Mouse (Mus musculus): Measurements from ENCODE around the gene Rps15. TPM values are rescaled to one million over a fixed set of nuclear protein-coding genes. Genes with fewer than 3 reads are reported as not detected.
A peak's percentile ranks its signal among the peaks of the same experiment; 100 is the strongest.

Gene Rps15
- total and polyA plus RNA-seq, 3 experiments = 748 to 1,041 (median 861) TPM

- TF ChIP-seq CTCF (IDR thresholded peaks at IDR 0.05) = no peak
- TF ChIP-seq EP300 (IDR thresholded peaks at IDR 0.05; ENCODE audit: insufficient read depth, low read depth, low read length) = no peak
- no peak for TF ChIP-seq POLR2A (IDR thresholded peaks at IDR 0.05; ENCODE audit: insufficient read depth, low read depth, low read length)
- WGBS = 60% methylated on average over 6 of the region's 6 CpGs
- Histone ChIP-seq H3K36me3 (ENCODE audit: control insufficient read depth, insufficient read depth, low read length) (no peaks in the 10 kb centered on the region; the same call in 1 of the 2 replicates), H3K27ac (peak overlapping the region; percentile 10), H3K4me1 (ENCODE audit: control insufficient read depth, insufficient read depth, low read length) (peaks cover 6% of the 10 kb centered on the region), H3K27me3 (ENCODE audit: control insufficient read depth, insufficient read depth, low read length) (no peaks in the 10 kb centered on the region), H3K4me3 (no peak overlapping the region), H3K9ac (ENCODE audit: low read depth, low read length) (0 out of 2 replicates have a peak overlapping the region, but pooled peaks have one; percentile 10), H3K79me2 (replicated peaks; ENCODE audit: control insufficient read depth, insufficient read depth, low read length) (peaks cover 9% of the 10 kb centered on the region)
- DNase-seq = no peak
- intact Hi-C loops (cut with DNase I) = no loop called here
These were observed 38.7 kb upstream of the Rps15 start for GRCm38 (mm10) chr10:80253551-80253950.

GRCm38 (mm10) chr10:80254331-80255297 is 37.6 kb upstream of the Rps15 start:
- H3K9ac ChIP-seq (ENCODE audit: low read depth, low read length) = no peak overlapping the region
- no peak overlapping the region for H3K4me3 ChIP-seq
- H3K27me3 ChIP-seq (ENCODE audit: control insufficient read depth, insufficient read depth, low read length) = no peaks in the 10 kb centered on the region
- no peak for TF ChIP-seq EP300 (IDR thresholded peaks at IDR 0.05; ENCODE audit: insufficient read depth, low read depth, low read length)
- no peak for TF ChIP-seq CTCF (IDR thresholded peaks at IDR 0.05)
- TF ChIP-seq POLR2A (IDR thresholded peaks at IDR 0.05; ENCODE audit: insufficient read depth, low read depth, low read length) = no peak
- no peaks in the 10 kb centered on the region; the same call in 1 of the 2 replicates for H3K36me3 ChIP-seq (ENCODE audit: control insufficient read depth, insufficient read depth, low read length)
- peaks cover 9% of the 10 kb centered on the region for H3K4me1 ChIP-seq (ENCODE audit: control insufficient read depth, insufficient read depth, low read length)
- no peak for DNase-seq
- intact Hi-C loops (cut with DNase I) = no loop called here
- 89% methylated on average over 26 of the region's 26 CpGs for WGBS
- H3K79me2 ChIP-seq (replicated peaks; ENCODE audit: control insufficient read depth, insufficient read depth, low read length) = peaks cover 9% of the 10 kb centered on the region
- H3K27ac ChIP-seq = no peak overlapping the region; the same call in 1 of the 2 replicates

- no peak for DNase-seq
- Histone ChIP-seq H3K4me1 (ENCODE audit: control insufficient read depth, insufficient read depth, low read length) (peaks cover 6% of the 10 kb centered on the region), H3K4me3 (no peak overlapping the region), H3K79me2 (replicated peaks; ENCODE audit: control insufficient read depth, insufficient read depth, low read length) (peaks cover 5% of the 10 kb centered on the region; the same call in 1 of the 2 replicates), H3K9ac (ENCODE audit: low read depth, low read length) (no peak overlapping the region), H3K36me3 (ENCODE audit: control insufficient read depth, insufficient read depth, low read length) (no peaks in the 10 kb centered on the region; the same call in 1 of the 2 replicates), H3K27ac (no peak overlapping the region), H3K27me3 (ENCODE audit: control insufficient read depth, insufficient read depth, low read length) (no peaks in the 10 kb centered on the region)
- TF ChIP-seq CTCF (IDR thresholded peaks at IDR 0.05) = peak; percentile 37
- TF ChIP-seq POLR2A (IDR thresholded peaks at IDR 0.05; ENCODE audit: insufficient read depth, low read depth, low read length) = no peak
- TF ChIP-seq EP300 (IDR thresholded peaks at IDR 0.05; ENCODE audit: insufficient read depth, low read depth, low read length) = no peak
- 74% methylated on average over 5 of the region's 5 CpGs for WGBS
- intact Hi-C loops (cut with DNase I) = no loop called here
These were observed 36.2 kb upstream of the Rps15 start for GRCm38 (mm10) chr10:80255881-80256535.

GRCm38 (mm10) chr10:80257936-80258335 is 34.3 kb upstream of the Rps15 start:
- WGBS = 70% methylated on average over 2 of the region's 2 CpGs
- intact Hi-C loops (cut with DNase I) = no loop called here
- H3K79me2 ChIP-seq (replicated peaks; ENCODE audit: control insufficient read depth, insufficient read depth, low read length) = 0 out of 2 replicates have a peak, but pooled peaks cover 1% of the 10 kb centered on the region
- no peak overlapping the region for H3K4me3 ChIP-seq
- no peak overlapping the region for H3K9ac ChIP-seq (ENCODE audit: low read depth, low read length)
- H3K27me3 ChIP-seq (ENCODE audit: control insufficient read depth, insufficient read depth, low read length) = no peaks in the 10 kb centered on the region
- H3K27ac ChIP-seq = no peak overlapping the region
- DNase-seq = no peak
- TF ChIP-seq EP300 (IDR thresholded peaks at IDR 0.05; ENCODE audit: insufficient read depth, low read depth, low read length) (no peak), CTCF (IDR thresholded peaks at IDR 0.05) (no peak), POLR2A (IDR thresholded peaks at IDR 0.05; ENCODE audit: insufficient read depth, low read depth, low read length) (no peak)
- H3K4me1 ChIP-seq (ENCODE audit: control insufficient read depth, insufficient read depth, low read length) = peaks cover 8% of the 10 kb centered on the region
- no peaks in the 10 kb centered on the region; the same call in 1 of the 2 replicates for H3K36me3 ChIP-seq (ENCODE audit: control insufficient read depth, insufficient read depth, low read length)

GRCm38 (mm10) chr10:80258752-80259462 is 33.3 kb upstream of the Rps15 start:
- intact Hi-C loops (cut with DNase I) = no loop called here
- H3K36me3 ChIP-seq (ENCODE audit: control insufficient read depth, insufficient read depth, low read length) = no peaks in the 10 kb centered on the region
- no peak overlapping the region for H3K9ac ChIP-seq (ENCODE audit: low read depth, low read length)
- DNase-seq = no peak
- no peak for TF ChIP-seq POLR2A (IDR thresholded peaks at IDR 0.05; ENCODE audit: insufficient read depth, low read depth, low read length)
- TF ChIP-seq EP300 (IDR thresholded peaks at IDR 0.05; ENCODE audit: insufficient read depth, low read depth, low read length) = no peak
- TF ChIP-seq CTCF (IDR thresholded peaks at IDR 0.05) = no peak
- H3K27me3 ChIP-seq (ENCODE audit: control insufficient read depth, insufficient read depth, low read length) = no peaks in the 10 kb centered on the region
- H3K4me3 ChIP-seq = no peak overlapping the region
- 88% methylated on average over 14 of the region's 14 CpGs for WGBS
- 0 out of 2 replicates have a peak, but pooled peaks cover 1% of the 10 kb centered on the region for H3K79me2 ChIP-seq (replicated peaks; ENCODE audit: control insufficient read depth, insufficient read depth, low read length)
- peaks cover 7% of the 10 kb centered on the region for H3K4me1 ChIP-seq (ENCODE audit: control insufficient read depth, insufficient read depth, low read length)
- H3K27ac ChIP-seq = no peak overlapping the region; the same call in 1 of the 2 replicates
